Mouse (Mus musculus): Measurements from ENCODE around the gene Cpsf4l.

- TF ChIP-seq CTCF (conservative IDR thresholded peaks at IDR 0.05 in 1 of 2, IDR thresholded peaks at IDR 0.05 in 1 of 2; ENCODE audit: low read depth in 2 of 2, low read length in 2 of 2), result no peak
- no peak for TF ChIP-seq ZKSCAN1 (IDR thresholded peaks at IDR 0.05; ENCODE audit: borderline replicate concordance, low read depth, low read length)
- TF ChIP-seq TBP (conservative IDR thresholded peaks at IDR 0.05; ENCODE audit: low read depth, low read length), result no peak
- TF ChIP-seq MAX (IDR thresholded peaks at IDR 0.05; ENCODE audit: low read length), result no peak
- no peak for TF ChIP-seq BHLHE40 (IDR thresholded peaks at IDR 0.05; ENCODE audit: low read depth, low read length)
- TF ChIP-seq USF1 (IDR thresholded peaks at IDR 0.05; ENCODE audit: low read depth, low read length), result no peak
- TF ChIP-seq MAFK (IDR thresholded peaks at IDR 0.05; ENCODE audit: insufficient replicate concordance, low read length), result no peak
- no peak for TF ChIP-seq ETS1 (conservative IDR thresholded peaks at IDR 0.05; ENCODE audit: low read depth, low read length)
These were observed 8.1 kb upstream of the Cpsf4l start for GRCm38 (mm10) chr11:113717767-113718424.

Data from CH12.LX (cell line).